Mouse (Mus musculus) stomach, embryonic 14.5 days (tissue): ENCODE data around the gene Grb7. TPM values are rescaled to one million over a fixed set of nuclear protein-coding genes. Genes with fewer than 3 reads are reported as not detected.

ENCODE experiments used
- ATAC-seq: fragments of 200-750 bp; cut with Nextera tagmentation; 2 replicates; pipeline ENCODE4 v1.8.0; 2017; ENCODE audit warnings: low read depth, moderate TSS enrichment; ENCODE audit not compliant: insufficient number of reproducible peaks, insufficient read depth, low FRiP score
- H3K27ac ChIP-seq: fragments of 300-500 bp; sonication (generic); 2 replicates; pipeline ENCODE4 v1.5.1; 2014; ENCODE audit warnings: mild to moderate bottlenecking, low read length, moderate library complexity, mixed read lengths
- H3K27me3 ChIP-seq: fragments of 300-500 bp; sonication (generic); 2 replicates; pipeline ENCODE4 v1.6.1; 2014; ENCODE audit warnings: low read length, control low read depth, mixed read lengths; ENCODE audit not compliant: control insufficient read depth, insufficient read depth
- H3K36me3 ChIP-seq: fragments of 300-500 bp; sonication (generic); 2 replicates; pipeline ENCODE4 v1.6.1; 2014; ENCODE audit warnings: mild to moderate bottlenecking, control low read depth, low read length, moderate library complexity, mixed read lengths; ENCODE audit not compliant: control insufficient read depth, insufficient read depth
- H3K4me1 ChIP-seq: fragments of 300-500 bp; sonication (generic); 2 replicates; pipeline ENCODE4 v1.6.1; 2014; ENCODE audit warnings: low read length, control low read depth, mixed read lengths; ENCODE audit not compliant: control insufficient read depth, insufficient read depth
- H3K4me2 ChIP-seq: fragments of 300-500 bp; sonication (generic); replicated peaks from 2 replicates; pipeline ENCODE4 v1.6.1; 2014; ENCODE audit warnings: low read depth, low read length, control low read depth
- H3K4me3 ChIP-seq: fragments of 300-500 bp; sonication (generic); 2 replicates; pipeline ENCODE4 v1.5.1; 2014; ENCODE audit warnings: low read depth, low read length, control low read depth
- H3K9ac ChIP-seq: fragments of 300-500 bp; sonication (generic); replicated peaks from 2 replicates; pipeline ENCODE4 v1.6.1; 2014; ENCODE audit warnings: low read depth, mild to moderate bottlenecking, control low read depth, low read length, moderate library complexity, mixed read lengths
- H3K9me3 ChIP-seq: fragments of 300-500 bp; sonication (generic); 2 replicates; pipeline ENCODE4 v1.6.1; 2016; ENCODE audit warnings: low read depth, low read length, control low read depth; ENCODE audit not compliant: control insufficient read depth
- WGBS: fragments of 180-500 bp; shearing (Covaris S2); extraction: QIAGEN DNeasy Blood & Tissue Kit; methylation state at CpG from one replicate; pipeline ENCODE4 v1.1.7; 2014; 5-methylcytosine and 5-hydroxymethylcytosine counted together
- polyA plus RNA-seq: library from polyadenylated mRNA; unstranded; fragments of >200 nt; fragmentation: Nextera tagmentation; extraction: Ambion mirVana; gene quantifications from 2 replicates; pipeline ENCODE4 v1.2.1, GENCODE M21; 2014

Grb7 gene
- polyA plus RNA-seq, 1 experiment from 2014 or later = 44.0 TPM

- Histone ChIP-seq H3K4me1 (no peaks in the 10 kb centered on the region), H3K27me3 (0 out of 2 replicates have a peak, but pooled peaks cover 7% of the 10 kb centered on the region)
- WGBS = 1% methylated on average over 33 of the region's 33 CpGs
These were observed 624 bp downstream of the Grb7 start for GRCm38 (mm10) chr11:98446562-98447474.

GRCm38 (mm10) chr11:98447475-98447834 lies 1.3 kb downstream of the Grb7 start:
- WGBS = 12% methylated on average over 7 of the region's 7 CpGs
- no peak for ATAC-seq
- H3K36me3 ChIP-seq = peaks cover 9% of the 10 kb centered on the region; the same call in 1 of the 2 replicates
- H3K4me2 ChIP-seq = peak overlapping the region; percentile 32
- no peaks in the 10 kb centered on the region for H3K9me3 ChIP-seq
- peak overlapping the region; percentile 42 for H3K4me3 ChIP-seq
- peak overlapping the region; percentile 55 for H3K9ac ChIP-seq
- peak overlapping the region; percentile 92 for H3K27ac ChIP-seq
- H3K4me1 ChIP-seq = no peaks in the 10 kb centered on the region
- H3K27me3 ChIP-seq = 0 out of 2 replicates have a peak, but pooled peaks cover 7% of the 10 kb centered on the region

More at GRCm38 (mm10) chr11:98446562-98447474, 624 bp downstream of the Grb7 start:
- Histone ChIP-seq H3K9ac (peak overlapping the region; percentile 55), H3K4me3 (peak overlapping the region; percentile 42), H3K36me3 (peaks cover 9% of the 10 kb centered on the region; the same call in 1 of the 2 replicates), H3K4me2 (peak overlapping the region; percentile 32), H3K9me3 (no peaks in the 10 kb centered on the region), H3K27ac (peak overlapping the region; percentile 92)
- peak; percentile 80 for ATAC-seq

GRCm38 (mm10) chr11:98448191-98448790 lies 2.1 kb downstream of the Grb7 start:
- WGBS = 38% methylated on average over 13 of the region's 13 CpGs
- 0 out of 2 replicates have a peak, but pooled peaks cover 7% of the 10 kb centered on the region for H3K27me3 ChIP-seq
- H3K9ac ChIP-seq = peak overlapping the region; percentile 55; the same call in 1 of the 2 replicates
- ATAC-seq = peak; percentile 43
- peaks cover 9% of the 10 kb centered on the region; the same call in 1 of the 2 replicates for H3K36me3 ChIP-seq
- H3K9me3 ChIP-seq = no peaks in the 10 kb centered on the region
- peak overlapping the region; percentile 43 for H3K4me2 ChIP-seq
- peak overlapping the region; percentile 42 for H3K4me3 ChIP-seq
- no peaks in the 10 kb centered on the region for H3K4me1 ChIP-seq
- peak overlapping the region; percentile 92 for H3K27ac ChIP-seq

DNA sequence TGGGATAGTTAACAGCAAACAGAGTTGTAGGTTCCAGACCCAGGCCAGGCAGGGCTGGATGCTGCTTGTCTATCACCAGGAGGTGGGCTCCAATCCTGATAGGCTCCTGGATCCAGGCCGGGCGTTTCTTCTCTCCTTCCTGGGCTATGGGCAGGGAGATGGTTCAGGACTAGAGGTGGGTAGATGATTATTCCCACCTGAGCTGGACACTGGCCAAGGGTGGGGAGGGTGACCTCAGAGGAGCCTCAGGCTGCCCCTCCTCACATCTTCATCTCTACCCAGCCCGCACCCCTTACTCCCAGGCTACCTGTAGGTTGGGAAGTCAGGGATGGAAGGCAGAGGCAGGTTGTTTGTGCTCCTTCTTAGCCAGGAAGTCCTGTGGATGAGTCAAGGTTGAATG lies 3.2 kb downstream of the Grb7 start:
- Histone ChIP-seq H3K9ac (no peak overlapping the region), H3K4me3 (no peak overlapping the region; the same call in 1 of the 2 replicates), H3K27ac (no peak overlapping the region), H3K9me3 (no peaks in the 10 kb centered on the region), H3K27me3 (0 out of 2 replicates have a peak, but pooled peaks cover 7% of the 10 kb centered on the region), H3K4me1 (no peaks in the 10 kb centered on the region), H3K36me3 (peaks cover 9% of the 10 kb centered on the region; the same call in 1 of the 2 replicates), H3K4me2 (peak overlapping the region; percentile 43)
- ATAC-seq = no peak
- 67% methylated on average over 3 of the region's 3 CpGs for WGBS

- Histone ChIP-seq H3K4me1 (no peaks in the 10 kb centered on the region), H3K4me2 (no peak overlapping the region), H3K27ac (no peak overlapping the region), H3K9ac (no peak overlapping the region), H3K4me3 (no peak overlapping the region), H3K36me3 (peaks cover 9% of the 10 kb centered on the region; the same call in 1 of the 2 replicates), H3K27me3 (0 out of 2 replicates have a peak, but pooled peaks cover 7% of the 10 kb centered on the region), H3K9me3 (no peaks in the 10 kb centered on the region)
- ATAC-seq = no peak
- 76% methylated on average over 20 of the region's 20 CpGs for WGBS
These were observed 4.0 kb downstream of the Grb7 start for GRCm38 (mm10) chr11:98449921-98450771.

GRCm38 (mm10) chr11:98455484-98455883 lies 9.3 kb downstream of the Grb7 start:
- H3K27ac ChIP-seq = no peak overlapping the region
- H3K36me3 ChIP-seq = peaks cover 7% of the 10 kb centered on the region; the same call in 1 of the 2 replicates
- H3K27me3 ChIP-seq = peaks cover 16% of the 10 kb centered on the region; the same call in 1 of the 2 replicates
- ATAC-seq = no peak
- H3K9ac ChIP-seq = no peak overlapping the region
- H3K4me3 ChIP-seq = no peak overlapping the region
- 0 out of 2 replicates have a peak, but pooled peaks cover 6% of the 10 kb centered on the region for H3K4me1 ChIP-seq
- H3K4me2 ChIP-seq = no peak overlapping the region
- 82% methylated on average over 4 of the region's 4 CpGs for WGBS
- no peaks in the 10 kb centered on the region for H3K9me3 ChIP-seq

GRCm38 (mm10) chr11:98456545-98456944 lies 10.4 kb downstream of the Grb7 start:
- Histone ChIP-seq H3K27me3 (peaks cover 16% of the 10 kb centered on the region; the same call in 1 of the 2 replicates), H3K4me2 (no peak overlapping the region), H3K9me3 (no peaks in the 10 kb centered on the region), H3K27ac (no peak overlapping the region), H3K4me1 (0 out of 2 replicates have a peak, but pooled peaks cover 6% of the 10 kb centered on the region), H3K36me3 (no peaks in the 10 kb centered on the region), H3K4me3 (no peak overlapping the region), H3K9ac (no peak overlapping the region)
- no peak for ATAC-seq
- WGBS = 60% methylated on average over 5 of the region's 5 CpGs
